ENCODE assay signal across 19 mouse cellular contexts in genomic region chr16:41839751-41840404, GRCm38 (mm10).
DNase-seq lines count a peak whose midpoint lies in the region; ATAC-seq lines count a peak whose summit lies in the region.
"Had no signal": no experiment of that assay in that cellular context is flagged by ENCODE, and none has a peak within 500 bp of the region (broad histone marks: within the 10 kb centered on the region; RNA-seq: fewer than 3 reads in every experiment).

No protein-coding gene starts in this region.

- H3K4me2 ChIP-seq in forebrain, embryonic 16.5 days (ENCODE audit: low read length): no peak overlapping the region
- H3K4me2 ChIP-seq in forebrain, embryonic 12.5 days: no peak overlapping the region
- H3K4me2 ChIP-seq in kidney, embryonic 16.5 days (replicated peaks; ENCODE audit: low read depth, low read length): no peak overlapping the region
- H3K4me2 ChIP-seq in neural tube, embryonic 12.5 days (replicated peaks): no peak overlapping the region
- H3K4me2 ChIP-seq in neural tube, embryonic 13.5 days: no peak overlapping the region
- H3K4me2 ChIP-seq: embryonic facial prominence, embryonic 13.5 days; intestine, embryonic 15.5 days; limb, embryonic 13.5 days; midbrain, embryonic 13.5 days had no signal

- ATAC-seq in forebrain, embryonic 16.5 days: peak; percentile 59
- no peak for ATAC-seq in forebrain, embryonic 12.5 days (ENCODE audit: low FRiP score)
- ATAC-seq in kidney, embryonic 16.5 days (ENCODE audit: low FRiP score, low TSS enrichment): peak; percentile 74; the same call in 1 of the 2 replicates
- ATAC-seq in neural tube, embryonic 12.5 days (ENCODE audit: low FRiP score, low read depth): peak; percentile 44; the same call in 1 of the 2 replicates
- peak; percentile 59 for ATAC-seq in neural tube, embryonic 13.5 days (ENCODE audit: low read depth)
- ATAC-seq: intestine, embryonic 15.5 days; midbrain, embryonic 13.5 days had no signal

- H3K4me3 ChIP-seq in forebrain, embryonic 16.5 days (replicated peaks; ENCODE audit: low read length): no peak overlapping the region
- no peak overlapping the region for H3K4me3 ChIP-seq in forebrain, embryonic 12.5 days (replicated peaks)
- no peak overlapping the region for H3K4me3 ChIP-seq in kidney, embryonic 16.5 days (ENCODE audit: low read length)
- no peak overlapping the region for H3K4me3 ChIP-seq in neural tube, embryonic 12.5 days
- no peak overlapping the region for H3K4me3 ChIP-seq in neural tube, embryonic 13.5 days
- H3K4me3 ChIP-seq: embryonic facial prominence, embryonic 13.5 days; intestine, embryonic 15.5 days; limb, embryonic 13.5 days; midbrain, embryonic 13.5 days had no signal

- no peak overlapping the region for H3K9ac ChIP-seq in forebrain, embryonic 16.5 days (replicated peaks; ENCODE audit: low read depth, low read length)
- H3K9ac ChIP-seq in forebrain, embryonic 12.5 days: no peak overlapping the region
- H3K9ac ChIP-seq in kidney, embryonic 16.5 days (replicated peaks; ENCODE audit: low read length): no peak overlapping the region
- no peak overlapping the region for H3K9ac ChIP-seq in neural tube, embryonic 12.5 days
- H3K9ac ChIP-seq in neural tube, embryonic 13.5 days: no peak overlapping the region
- H3K9ac ChIP-seq: embryonic facial prominence, embryonic 13.5 days; intestine, embryonic 15.5 days; limb, embryonic 13.5 days; midbrain, embryonic 13.5 days had no signal

- H3K9me3 ChIP-seq in forebrain, embryonic 16.5 days (ENCODE audit: control insufficient read depth, low read length): no peaks in the 10 kb centered on the region
- no peaks in the 10 kb centered on the region for H3K9me3 ChIP-seq in forebrain, embryonic 12.5 days
- H3K9me3 ChIP-seq in kidney, embryonic 16.5 days (ENCODE audit: low read length): no peaks in the 10 kb centered on the region
- no peaks in the 10 kb centered on the region for H3K9me3 ChIP-seq in neural tube, embryonic 12.5 days
- H3K9me3 ChIP-seq in neural tube, embryonic 13.5 days: no peaks in the 10 kb centered on the region
- H3K9me3 ChIP-seq: embryonic facial prominence, embryonic 13.5 days; intestine, embryonic 15.5 days; limb, embryonic 13.5 days; midbrain, embryonic 13.5 days had no signal

- no peaks in the 10 kb centered on the region for H3K4me1 ChIP-seq in forebrain, embryonic 16.5 days (replicated peaks; ENCODE audit: control insufficient read depth, insufficient read depth, low read length)
- no peaks in the 10 kb centered on the region for H3K4me1 ChIP-seq in forebrain, embryonic 12.5 days
- no peaks in the 10 kb centered on the region for H3K4me1 ChIP-seq in kidney, embryonic 16.5 days (ENCODE audit: insufficient read depth, low read length)
- H3K4me1 ChIP-seq in neural tube, embryonic 12.5 days: no peaks in the 10 kb centered on the region
- peaks cover 8% of the 10 kb centered on the region; the same call in 1 of the 2 replicates for H3K4me1 ChIP-seq in neural tube, embryonic 13.5 days (replicated peaks)
- H3K4me1 ChIP-seq: embryonic facial prominence, embryonic 13.5 days; intestine, embryonic 15.5 days; limb, embryonic 13.5 days; midbrain, embryonic 13.5 days had no signal

- DNase-seq in kidney, postnatal 25 days: no peak
- DNase-seq in neural tube, embryonic 10.5 days (ENCODE audit: extremely low spot score, low spot score): no peak
- no peak for DNase-seq in spleen, postnatal 10 days (ENCODE audit: low spot score in 2 of 2)
- DNase-seq: adrenal gland, postnatal 14 days; B cell, adult 2 months; cerebellum, postnatal 36 days; gastrocnemius, postnatal 25 days; lung, postnatal 4 days; right cerebral cortex, postnatal 14 days; thymus, adult 2 months had no signal

- no peaks in the 10 kb centered on the region for H3K27me3 ChIP-seq in forebrain, embryonic 16.5 days (replicated peaks; ENCODE audit: control insufficient read depth, insufficient read depth, low read length)
- no peaks in the 10 kb centered on the region for H3K27me3 ChIP-seq in forebrain, embryonic 12.5 days
- no peaks in the 10 kb centered on the region for H3K27me3 ChIP-seq in kidney, embryonic 16.5 days (ENCODE audit: insufficient read depth, low read length)
- no peaks in the 10 kb centered on the region for H3K27me3 ChIP-seq in neural tube, embryonic 12.5 days (replicated peaks)
- H3K27me3 ChIP-seq in neural tube, embryonic 13.5 days: no peaks in the 10 kb centered on the region
- H3K27me3 ChIP-seq: embryonic facial prominence, embryonic 13.5 days; intestine, embryonic 15.5 days; limb, embryonic 13.5 days; midbrain, embryonic 13.5 days had no signal

- no peak overlapping the region for H3K27ac ChIP-seq in forebrain, embryonic 16.5 days (ENCODE audit: low read length)
- no peak overlapping the region for H3K27ac ChIP-seq in forebrain, embryonic 12.5 days
- H3K27ac ChIP-seq in kidney, embryonic 16.5 days (ENCODE audit: low read length): no peak overlapping the region
- H3K27ac ChIP-seq in neural tube, embryonic 12.5 days: no peak overlapping the region
- H3K27ac ChIP-seq in neural tube, embryonic 13.5 days (replicated peaks): no peak overlapping the region
- H3K27ac ChIP-seq: embryonic facial prominence, embryonic 13.5 days; intestine, embryonic 15.5 days; limb, embryonic 13.5 days; midbrain, embryonic 13.5 days had no signal

- no peaks in the 10 kb centered on the region for H3K36me3 ChIP-seq in forebrain, embryonic 16.5 days (ENCODE audit: control insufficient read depth, insufficient read depth)
- no peaks in the 10 kb centered on the region for H3K36me3 ChIP-seq in forebrain, embryonic 12.5 days (replicated peaks)
- no peaks in the 10 kb centered on the region for H3K36me3 ChIP-seq in kidney, embryonic 16.5 days (ENCODE audit: insufficient read depth, low read length)
- no peaks in the 10 kb centered on the region for H3K36me3 ChIP-seq in neural tube, embryonic 12.5 days
- no peaks in the 10 kb centered on the region for H3K36me3 ChIP-seq in neural tube, embryonic 13.5 days
- H3K36me3 ChIP-seq: embryonic facial prominence, embryonic 13.5 days; intestine, embryonic 15.5 days; limb, embryonic 13.5 days; midbrain, embryonic 13.5 days had no signal

- 55% methylated on average over 2 of the region's 2 CpGs for WGBS in forebrain, embryonic 16.5 days
- 88% methylated on average over 2 of the region's 2 CpGs for WGBS in forebrain, embryonic 12.5 days
- WGBS in kidney, embryonic 16.5 days: 65% methylated on average over 2 of the region's 2 CpGs
- WGBS in neural tube, embryonic 12.5 days: 45% methylated on average over 2 of the region's 2 CpGs
- 36% methylated on average over 2 of the region's 2 CpGs for WGBS in neural tube, embryonic 13.5 days
